Mouse (Mus musculus) adrenal gland, adult 18-20 months (tissue): ENCODE data around the gene Gmds. TPM values are rescaled to one million over a fixed set of nuclear protein-coding genes. Genes with fewer than 3 reads are reported as not detected.

Experiments
- DNase-seq, 2 experiments: peaks; one replicate each; pipeline ENCODE4 v3.0.0; 2021 to 2022; ENCODE audit warnings: low spot score in 2 of 2
- total RNA-seq, 2 experiments: library from RNA; stranded (reverse); gene quantifications; 1 replicate in 1 of 2; 2 replicates in 1 of 2; pipeline ENCODE4 v1.2.3; 2021

Gmds gene
- total RNA-seq, 2 experiments from 2014 or later = 6.8 to 7.0 TPM

GRCm38 (mm10) chr13:31892913-31893514 lies 445.5 kb downstream of the Gmds start:
- no peak for DNase-seq

- no peak for DNase-seq
These were observed 450.0 kb downstream of the Gmds start for GRCm38 (mm10) chr13:31888500-31888899.

GRCm38 (mm10) chr13:31885769-31886168 lies 452.8 kb downstream of the Gmds start:
- no peak for DNase-seq

GRCm38 (mm10) chr13:31878805-31879477 lies 459.6 kb downstream of the Gmds start:
- no peak for DNase-seq

GRCm38 (mm10) chr13:31877061-31877460 lies 461.5 kb downstream of the Gmds start:
- DNase-seq = no peak

- no peak for DNase-seq
These were observed 464.1 kb downstream of the Gmds start for GRCm38 (mm10) chr13:31874427-31874826.

- no peak for DNase-seq
These were observed 465.3 kb downstream of the Gmds start for GRCm38 (mm10) chr13:31873269-31873668.

GRCm38 (mm10) chr13:31864786-31865185 lies 473.8 kb downstream of the Gmds start:
- no peak for DNase-seq

- no peak for DNase-seq
These were observed 475.1 kb downstream of the Gmds start for GRCm38 (mm10) chr13:31863461-31863860.

GRCm38 (mm10) chr13:31860200-31860599 lies 478.3 kb downstream of the Gmds start:
- DNase-seq = no peak

- no peak for DNase-seq
These were observed 484.5 kb downstream of the Gmds start for GRCm38 (mm10) chr13:31854000-31854399.

GRCm38 (mm10) chr13:31853564-31853963 lies 485.0 kb downstream of the Gmds start:
- DNase-seq = no peak

GRCm38 (mm10) chr13:31849258-31849971 lies 489.1 kb downstream of the Gmds start:
- DNase-seq = no peak

- DNase-seq = no peak
These were observed 502.7 kb downstream of the Gmds start for GRCm38 (mm10) chr13:31835802-31836201.

GRCm38 (mm10) chr13:31830332-31830731 lies 508.2 kb downstream of the Gmds start:
- no peak for DNase-seq

- no peak for DNase-seq
These were observed 510.1 kb downstream of the Gmds start for GRCm38 (mm10) chr13:31828446-31828845.

GRCm38 (mm10) chr13:31827820-31828332 lies 510.7 kb downstream of the Gmds start:
- DNase-seq = no peak

GRCm38 (mm10) chr13:31827160-31827559 lies 511.4 kb downstream of the Gmds start:
- no peak for DNase-seq

- DNase-seq = no peak
These were observed 513.4 kb downstream of the Gmds start for GRCm38 (mm10) chr13:31825180-31825579.

GRCm38 (mm10) chr13:31823316-31823715 lies 515.2 kb downstream of the Gmds start:
- DNase-seq = no peak

GRCm38 (mm10) chr13:31821050-31821449 lies 517.5 kb downstream of the Gmds start:
- no peak for DNase-seq

- peak; percentile 45 to 57 for DNase-seq
These were observed 517.9 kb downstream of the Gmds start for GRCm38 (mm10) chr13:31820587-31821017.
